Mouse (Mus musculus) spleen, adult 10 weeks (tissue): Measurements from ENCODE around the gene Gm6614. TPM values are rescaled to one million over a fixed set of nuclear protein-coding genes. Genes with fewer than 3 reads are reported as not detected.

ENCODE experiments used
- polyA plus RNA-seq: library from polyadenylated mRNA; stranded (reverse); fragments of 350-450 nt; fragmentation: Illumina TruSeq; extraction: RNeasy Lipid Tissue Mini Kit (QIAGEN cat#74804); gene quantifications from one replicate; pipeline ENCODE4 v1.2.3, GENCODE M21; 2015; ENCODE audit warnings: low replicate concordance; ENCODE audit not compliant: insufficient read depth

The Gm6614 gene
- polyA plus RNA-seq, result not detected

GRCm38 (mm10) chr6:142011364-142011955, at the start of gene Gm6614:
Gene Gm6614 (minus strand): TSS chr6:142011414.

DNA sequence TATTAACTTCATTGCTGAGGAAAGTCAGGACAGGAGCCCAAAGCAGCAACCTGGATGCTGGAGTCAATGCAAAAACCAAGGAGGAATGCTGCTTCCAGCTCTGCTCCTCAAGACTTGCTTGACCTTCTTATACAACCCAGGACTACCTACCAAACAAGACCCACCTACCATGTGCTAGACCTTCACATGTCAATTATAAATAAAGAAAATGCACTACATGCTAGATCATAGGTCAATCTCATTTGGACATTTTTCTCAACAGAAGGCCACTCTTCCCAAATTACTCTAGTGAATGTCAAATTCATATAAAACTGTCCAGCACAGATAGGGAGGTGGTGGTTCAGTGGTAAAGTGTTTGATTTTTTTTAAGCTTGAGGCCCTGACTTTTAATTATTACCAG, 64.4 kb downstream of the Gm6614 start, which contains the start of gene Slco1a1:
Gene Slco1a1, minus strand, starts transcription at position 101 of the 400 bp plus-strand sequence.

Other genes starting within 250 kb of the Gm6614 start
- not detected for gene Gm5724, start 237.6 kb downstream of the Gm6614 start, polyA plus RNA-seq
- gene Slco1a4, start 155.2 kb downstream of the Gm6614 start, polyA plus RNA-seq, result 0.17 TPM
- gene Slco1a1, start 64.5 kb downstream of the Gm6614 start, polyA plus RNA-seq, result not detected
- gene Slco1a6, start 197.1 kb upstream of the Gm6614 start, polyA plus RNA-seq, result not detected